Mouse (Mus musculus) left cerebral cortex, adult 11 months (tissue): ENCODE results near the gene Unc79.

Source experiments
- DNase-seq: peaks from one replicate; pipeline ENCODE4 v3.0.0; 2022; ENCODE audit warnings: low spot score

The Unc79 gene

DNA sequence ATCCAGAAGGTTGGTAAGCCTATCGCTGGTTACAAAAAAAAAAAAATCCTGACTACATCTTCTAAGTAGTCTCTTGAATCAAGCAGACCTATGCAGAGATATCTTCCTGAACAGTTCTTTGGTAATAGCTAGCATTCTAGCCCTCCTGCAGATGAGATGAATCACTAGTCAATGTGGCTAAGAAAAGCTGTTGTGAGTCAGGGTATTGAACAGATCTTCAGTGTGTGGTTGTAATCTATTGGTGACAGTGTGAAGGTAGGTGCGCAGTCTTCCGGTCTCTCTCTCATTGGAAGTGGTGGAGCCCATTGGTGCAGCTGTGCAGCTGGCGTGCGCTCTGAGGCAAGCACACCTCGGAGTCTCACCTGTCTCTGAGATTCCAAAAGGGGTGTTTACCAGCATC is 180.3 kb downstream of the Unc79 start:
- no peak for DNase-seq

DNA sequence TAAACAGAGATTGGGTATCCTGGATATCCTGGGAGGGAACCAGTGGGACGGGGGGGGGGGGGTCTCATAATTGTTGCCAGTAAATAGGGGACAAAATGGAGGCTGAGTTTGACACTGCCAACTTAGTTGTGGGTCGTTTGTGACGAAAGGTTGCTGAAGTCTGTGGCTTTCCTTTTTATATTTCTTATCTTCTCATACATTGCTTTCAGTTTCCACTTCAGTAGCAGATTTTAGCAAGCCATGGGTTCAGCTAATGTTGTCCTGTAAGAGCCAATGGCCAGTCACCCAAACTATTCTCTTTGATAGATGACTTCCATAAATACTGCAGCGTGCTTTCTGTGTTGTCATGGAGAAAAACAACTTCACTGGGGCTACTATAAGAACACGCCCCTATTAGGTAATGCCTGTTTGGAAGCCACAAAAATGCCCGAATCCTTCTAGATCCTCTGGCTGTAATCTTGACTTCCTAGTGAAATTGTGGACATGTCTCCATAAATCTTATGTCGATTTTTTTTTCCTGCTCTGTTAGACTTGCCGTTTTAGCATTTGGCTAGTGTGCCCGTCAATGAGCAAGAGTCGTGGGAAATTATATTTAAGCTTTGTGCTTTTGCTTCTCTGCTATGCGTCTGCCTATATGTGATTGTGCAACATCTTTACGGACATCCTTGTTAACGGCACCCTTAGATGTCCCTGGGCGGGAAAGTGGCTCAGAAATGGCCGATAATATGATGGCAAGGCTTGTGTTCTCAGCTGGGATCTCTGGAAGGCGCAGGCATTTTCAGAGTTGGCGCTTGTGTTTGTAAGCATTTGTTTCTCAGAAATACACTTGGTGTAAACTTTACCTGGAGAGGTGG is 181.0 kb downstream of the Unc79 start:
- DNase-seq = no peak

DNA sequence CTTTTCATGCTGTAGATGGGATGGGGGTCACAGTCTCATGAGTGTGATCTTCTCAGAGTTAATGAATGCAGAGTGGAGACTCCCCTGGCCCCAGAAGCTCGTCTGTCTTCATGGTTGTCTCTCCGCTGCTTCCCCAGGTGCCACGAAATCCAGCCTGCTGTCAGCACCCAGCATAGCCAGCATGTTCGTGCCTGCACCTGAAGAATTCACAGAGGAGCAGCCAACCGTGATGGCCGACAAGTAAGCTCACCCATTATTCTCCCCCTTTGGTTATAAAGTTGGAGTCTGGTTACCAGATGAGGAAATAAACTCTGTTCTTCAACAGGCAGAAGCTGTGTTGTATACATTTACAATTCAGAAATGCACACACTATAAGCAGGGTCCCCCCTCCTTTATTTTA is 182.8 kb downstream of the Unc79 start:
- DNase-seq = no peak

DNA sequence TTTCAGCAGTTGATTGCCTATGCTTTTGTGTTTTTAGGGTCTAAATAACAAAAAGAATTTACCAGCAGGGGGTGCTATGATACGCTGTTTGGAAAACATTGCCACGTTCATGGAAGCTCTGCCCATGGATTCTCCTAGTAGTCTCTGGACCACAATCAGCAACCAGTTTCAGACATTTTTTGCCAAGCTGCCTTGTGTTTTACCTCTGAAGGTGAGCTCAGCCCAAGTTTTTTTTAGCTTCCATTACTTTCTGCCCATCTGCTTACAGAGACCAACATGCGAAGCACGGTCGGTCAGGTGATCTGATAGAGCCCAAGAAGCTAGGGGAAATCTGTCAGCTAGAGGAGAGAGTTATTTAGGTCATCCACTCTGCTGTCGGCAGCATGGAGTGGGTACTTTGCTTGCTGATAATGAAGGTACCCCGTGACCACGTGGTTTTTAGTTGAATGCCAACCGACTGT is 193.9 kb downstream of the Unc79 start:
- DNase-seq = no peak

DNA sequence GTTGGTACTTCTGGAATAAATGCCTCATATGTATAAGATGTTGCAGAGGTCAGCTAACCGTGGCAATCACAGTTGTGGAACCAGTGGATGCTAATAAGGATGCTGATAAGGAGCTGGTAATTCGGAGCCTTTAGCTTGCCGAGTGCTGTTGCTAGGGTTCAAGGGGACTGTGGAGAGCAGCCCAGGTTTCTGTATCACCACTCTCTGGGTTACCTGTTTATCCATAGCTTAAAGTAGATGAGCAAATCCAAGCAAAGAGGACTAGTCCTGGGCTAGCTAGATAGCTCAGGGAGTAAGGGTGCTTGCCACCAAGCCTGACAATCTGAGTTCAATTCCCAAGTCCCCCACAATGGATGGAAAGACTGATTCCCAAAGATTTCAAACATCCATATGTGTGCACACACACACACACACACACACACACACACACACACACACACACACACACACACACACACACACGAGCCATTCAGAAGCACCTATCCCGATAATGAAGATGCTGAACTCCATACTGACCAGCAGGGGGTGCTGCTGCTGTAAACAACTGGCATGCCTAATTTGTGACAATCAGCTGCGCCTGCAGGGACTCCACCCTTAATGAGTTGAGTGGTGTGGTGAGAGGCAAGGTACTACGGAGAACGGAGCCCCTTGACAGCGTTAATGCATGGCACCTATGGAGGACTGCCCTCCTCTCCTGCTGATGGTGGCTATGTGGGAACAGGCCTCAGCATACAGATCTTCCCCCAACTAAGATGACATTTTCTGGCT is 195.3 kb downstream of the Unc79 start:
- DNase-seq = no peak

DNA sequence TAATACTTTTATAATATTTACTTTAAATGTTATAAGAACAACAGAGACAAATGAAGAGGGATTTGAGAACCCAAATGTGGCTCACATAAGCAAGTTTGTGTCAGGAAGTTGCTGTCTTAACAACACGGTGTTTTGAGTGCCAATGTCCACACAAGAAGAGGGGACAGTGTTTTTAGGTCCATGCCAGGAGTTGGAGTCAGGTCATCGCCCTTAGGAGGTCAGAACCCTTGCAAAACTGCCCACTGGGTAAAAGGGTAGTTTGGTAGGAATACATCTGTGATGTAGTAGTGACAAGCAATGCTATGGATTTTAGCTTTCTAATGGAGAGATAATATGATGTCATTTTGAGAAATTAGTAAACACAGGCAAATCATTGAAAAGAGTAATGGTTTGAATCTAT is 201.6 kb downstream of the Unc79 start:
- DNase-seq = no peak

DNA sequence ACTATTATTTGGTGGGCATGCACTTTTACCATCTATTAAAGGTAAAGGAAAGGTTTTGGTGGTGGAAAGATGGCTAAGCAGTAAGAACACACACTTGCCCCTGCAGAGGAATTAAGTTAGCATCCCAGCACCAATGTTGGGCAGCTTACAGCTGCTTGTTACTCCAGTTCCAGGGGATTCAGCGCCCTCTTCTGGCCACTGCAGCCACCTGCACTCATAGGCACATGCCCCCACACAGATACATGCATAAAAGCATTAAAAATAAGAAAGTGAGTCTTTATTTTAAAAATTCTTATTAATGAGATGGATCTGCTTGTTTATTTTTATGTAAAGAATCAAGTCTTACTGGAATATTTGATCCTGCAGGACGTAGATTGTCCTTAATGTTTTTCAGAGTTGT is 206.3 kb downstream of the Unc79 start:
- no peak for DNase-seq

DNA sequence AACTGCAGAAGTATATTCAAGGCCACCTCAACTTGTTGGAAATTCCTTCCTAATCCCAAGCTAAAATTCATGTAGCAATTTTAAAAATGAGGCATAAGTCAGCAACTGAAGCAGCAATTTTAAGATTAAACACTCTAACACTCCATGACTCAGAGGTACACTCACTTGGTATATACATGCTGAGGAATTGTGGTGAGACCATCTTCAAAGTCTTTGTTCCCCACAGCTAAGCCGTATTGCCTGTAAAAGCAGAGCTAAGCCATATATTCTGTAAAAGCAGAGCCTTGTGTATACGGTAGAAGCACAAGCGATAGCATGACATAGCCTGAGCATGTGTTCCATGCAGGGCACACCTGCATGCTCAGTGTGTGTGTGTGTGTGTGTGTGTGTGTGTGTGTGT is 206.7 kb downstream of the Unc79 start:
- DNase-seq = no peak

DNA sequence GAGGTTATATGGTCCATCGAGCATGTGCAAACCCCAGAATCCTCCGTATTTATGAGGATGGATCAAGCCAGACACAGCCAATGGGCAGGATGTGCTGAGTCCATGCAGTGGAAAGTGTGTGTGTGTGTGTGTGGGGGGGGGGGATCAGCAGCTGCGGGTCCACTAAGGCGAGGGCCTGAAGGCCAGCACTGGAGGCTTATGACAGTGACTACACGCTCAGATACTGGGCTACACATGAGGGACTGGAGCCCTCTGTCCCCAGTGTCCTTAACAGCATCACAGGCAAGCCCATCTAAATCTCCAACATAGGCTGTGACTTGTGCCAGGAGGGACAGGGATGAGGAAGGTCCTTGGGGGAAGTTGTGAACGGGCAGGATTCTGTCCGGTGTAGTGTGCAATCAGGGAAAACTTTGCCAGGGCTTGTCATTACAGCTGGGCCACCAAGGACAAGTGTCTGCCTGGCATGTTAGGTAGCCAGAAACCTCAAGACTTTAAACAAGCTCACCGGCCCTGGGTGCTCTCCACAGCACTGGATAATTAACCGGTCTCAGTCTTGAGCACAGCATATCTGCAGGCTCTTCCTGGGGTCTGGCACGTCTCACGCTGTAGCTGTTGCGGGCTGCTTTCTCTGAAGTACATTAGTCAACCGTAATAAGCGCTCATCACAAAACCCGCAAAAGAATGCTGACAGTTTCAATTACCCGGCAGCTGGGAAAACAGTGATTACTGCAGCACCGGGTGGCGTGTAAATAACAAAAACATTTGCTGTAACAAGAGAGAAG is 208.7 kb downstream of the Unc79 start:
- no peak for DNase-seq

DNA sequence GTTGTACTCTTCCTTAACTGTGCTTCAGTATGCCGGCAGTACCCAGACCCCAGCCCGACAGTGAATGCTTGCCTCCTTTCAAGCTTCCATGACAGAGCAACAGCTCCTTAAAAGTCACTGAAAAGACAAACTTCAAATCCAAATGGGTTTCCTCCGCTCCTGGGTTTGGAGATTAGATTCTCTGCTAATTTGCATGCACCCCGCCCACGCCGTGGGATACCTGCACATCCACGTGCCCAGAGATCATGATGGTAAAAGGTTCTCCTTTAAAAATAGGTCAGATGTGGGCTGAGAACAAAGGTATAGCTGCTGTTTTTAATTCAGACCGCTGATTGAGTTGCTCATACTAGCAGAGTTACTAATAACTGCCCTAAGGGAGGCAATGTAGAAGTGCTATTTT is 210.4 kb downstream of the Unc79 start:
- DNase-seq = peak; percentile 72

DNA sequence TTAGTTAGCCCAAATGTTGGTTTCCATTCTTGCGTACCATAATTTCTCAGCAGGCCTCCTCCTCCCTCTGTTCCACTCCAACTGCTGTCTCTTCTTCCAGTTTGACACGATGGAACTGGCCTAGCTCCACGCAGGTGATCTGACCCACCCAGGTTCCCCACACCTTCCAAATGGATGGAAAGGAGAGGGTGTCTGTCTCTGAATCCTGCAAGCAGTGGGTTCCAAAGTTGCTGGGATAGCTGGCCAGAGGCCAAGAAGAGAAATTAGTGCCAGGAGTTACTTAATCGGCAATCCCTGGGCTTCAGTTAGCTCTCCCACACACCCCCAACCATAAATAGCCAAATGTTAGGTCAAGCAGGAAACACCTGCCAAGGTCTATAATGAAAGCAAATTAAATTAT is 212.1 kb downstream of the Unc79 start:
- DNase-seq = no peak

DNA sequence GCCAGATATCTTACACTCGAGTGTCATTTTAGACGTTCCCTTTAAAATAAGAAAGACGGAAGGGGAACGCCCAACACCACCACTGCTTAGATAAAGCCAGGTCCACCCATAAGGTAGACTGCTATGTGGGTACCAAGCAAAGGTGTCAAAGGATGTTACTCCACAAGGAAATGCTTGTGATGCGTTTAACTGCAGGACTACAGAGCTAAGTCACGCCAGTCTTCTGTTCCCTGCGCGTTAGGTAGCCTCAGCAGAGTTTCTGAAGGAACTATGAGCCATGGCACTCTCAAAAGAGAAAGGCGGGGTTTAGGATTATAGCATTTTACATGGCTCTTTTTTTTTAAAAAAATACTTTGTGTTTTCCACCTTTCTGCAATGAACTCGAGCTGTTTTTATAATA is 214.9 kb downstream of the Unc79 start:
- no peak for DNase-seq

DNA sequence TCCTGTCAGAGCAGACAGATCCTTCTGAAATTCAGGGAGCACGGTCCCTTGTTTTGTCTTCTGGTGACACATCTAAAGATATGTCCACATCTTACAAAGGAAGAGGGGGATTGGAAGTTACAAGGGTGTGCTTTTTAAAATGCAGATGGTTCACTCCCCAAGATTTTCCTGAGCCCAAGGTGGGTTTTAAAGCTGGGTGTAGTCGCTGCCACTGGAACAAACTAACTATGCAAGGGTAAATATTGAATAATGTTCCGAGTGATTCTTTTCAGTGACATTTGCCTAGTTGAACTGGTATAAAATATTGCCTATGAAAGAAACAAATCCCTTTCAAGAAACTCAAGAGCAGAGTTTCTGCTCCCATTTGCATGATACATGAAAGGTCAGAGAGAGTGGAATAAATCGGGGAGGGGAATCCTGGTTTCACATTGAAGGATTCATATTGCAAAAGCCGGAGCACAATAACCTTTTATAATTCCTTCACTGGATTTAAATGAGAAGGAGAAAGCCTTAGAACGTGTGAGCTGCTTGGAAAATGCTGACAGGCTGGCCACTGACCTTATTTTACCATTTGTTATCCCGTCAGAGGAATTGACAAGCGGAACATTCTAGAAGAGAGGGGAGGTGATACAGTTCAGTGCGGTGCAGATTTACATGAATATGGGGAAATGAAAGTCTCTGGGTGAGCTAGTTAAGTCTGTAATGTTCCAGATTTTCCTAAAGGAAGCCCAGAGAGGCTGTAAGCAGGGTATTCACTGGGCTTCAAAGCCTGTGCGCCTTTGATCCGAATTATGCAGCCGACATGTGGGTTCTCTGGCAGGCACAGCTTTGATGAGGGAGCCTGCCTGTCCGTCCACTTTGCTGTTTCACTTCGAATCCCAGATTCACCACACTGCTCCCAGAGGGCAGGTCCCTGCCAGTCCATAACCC is 215.7 kb downstream of the Unc79 start:
- DNase-seq = no peak

DNA sequence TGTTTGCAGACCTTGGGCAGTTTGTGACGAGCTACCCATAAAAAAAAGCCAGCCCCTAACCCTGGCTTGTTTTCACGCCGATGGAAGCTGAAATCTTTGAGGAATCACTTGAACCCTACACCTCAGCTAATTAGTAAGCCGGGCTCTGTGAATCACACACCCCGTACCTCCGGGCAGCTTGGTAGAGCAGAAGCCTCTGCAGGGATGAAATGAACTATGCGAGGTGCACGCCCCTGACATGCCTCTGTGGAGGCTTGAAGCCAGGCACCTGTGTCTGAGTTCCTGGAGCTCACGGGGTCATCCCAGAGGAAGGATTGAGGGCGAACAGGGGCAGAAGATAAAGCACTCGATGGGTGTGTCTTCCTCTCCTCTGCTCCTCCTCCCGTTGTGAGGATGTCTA is 220.2 kb downstream of the Unc79 start:
- no peak for DNase-seq

DNA sequence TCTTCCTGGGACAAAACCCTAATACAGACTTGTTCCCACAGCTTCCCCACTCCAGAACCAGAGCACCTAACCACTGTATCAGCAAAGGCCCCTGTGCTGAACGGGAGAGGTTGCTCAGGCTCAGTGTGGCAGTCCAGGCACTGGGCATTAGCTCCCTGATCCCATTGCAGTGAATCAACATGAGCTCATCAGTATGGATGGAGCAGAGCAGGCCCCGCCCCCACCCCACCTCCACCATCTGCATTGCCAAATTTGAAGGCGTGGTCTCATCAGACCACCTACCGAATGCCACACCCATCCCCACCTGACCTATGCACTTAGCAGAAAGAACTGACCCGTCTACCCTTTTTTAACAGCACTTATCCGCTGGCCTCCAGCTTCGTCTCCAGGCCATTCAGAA is 234.4 kb downstream of the Unc79 start:
- DNase-seq = no peak

DNA sequence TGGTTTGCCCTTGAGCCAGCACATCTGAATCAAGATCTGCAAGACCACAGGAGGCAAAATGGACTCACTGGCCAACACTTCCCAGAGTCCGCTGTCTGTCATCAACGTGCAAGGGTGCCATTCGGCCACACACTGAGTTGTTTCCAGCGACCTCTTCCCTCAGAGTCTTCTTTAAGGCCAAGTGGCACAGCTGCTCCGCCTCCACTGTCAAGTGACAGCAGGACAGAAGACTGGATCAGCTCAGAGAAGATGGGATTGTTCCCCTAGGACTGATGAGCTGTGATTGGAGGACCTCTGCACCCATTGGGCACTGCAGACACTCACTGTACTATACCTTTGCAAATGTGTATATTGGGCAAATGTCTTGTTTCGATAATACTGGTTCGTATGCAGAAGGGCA is 238.4 kb downstream of the Unc79 start:
- no peak for DNase-seq

DNA sequence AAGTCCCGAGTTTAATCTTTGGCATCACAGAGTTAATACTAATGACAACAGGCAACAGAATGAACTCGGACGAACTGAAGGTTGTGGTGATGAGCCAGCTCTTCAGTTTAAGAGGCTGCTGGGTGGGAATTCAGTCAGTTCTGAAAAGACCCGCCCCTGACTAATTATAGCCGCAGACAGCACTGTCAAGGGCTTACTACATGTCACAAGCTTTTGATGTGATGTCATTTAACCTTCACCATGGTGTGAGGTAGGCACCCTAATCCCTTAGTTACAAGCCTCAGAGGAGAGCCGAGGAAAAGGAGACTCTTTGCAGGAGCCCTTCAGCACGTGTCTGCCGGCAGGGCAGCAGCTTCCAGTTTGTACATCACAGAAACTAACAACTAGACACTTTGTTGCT is 239.6 kb downstream of the Unc79 start:
- DNase-seq = no peak

DNA sequence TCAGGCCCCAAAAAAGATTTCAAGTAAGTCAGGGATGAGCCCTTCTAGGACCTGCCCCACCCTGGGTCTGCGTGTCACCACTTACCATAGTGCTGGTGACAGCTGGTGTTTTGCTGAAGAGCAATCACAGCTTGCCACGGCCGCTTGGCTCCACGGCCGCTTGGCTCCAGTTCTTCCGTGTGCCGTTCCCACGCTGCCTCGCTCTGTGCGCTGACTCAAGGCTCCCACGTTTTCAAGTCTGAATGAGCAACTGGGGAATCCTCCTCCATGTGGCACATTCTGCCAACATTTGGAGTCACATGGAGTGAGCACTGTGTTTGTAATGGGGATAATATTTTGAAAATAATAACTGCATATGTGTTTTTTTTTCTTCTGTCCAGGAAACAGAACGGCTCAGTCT is 241.1 kb downstream of the Unc79 start:
- peak; percentile 42 for DNase-seq

DNA sequence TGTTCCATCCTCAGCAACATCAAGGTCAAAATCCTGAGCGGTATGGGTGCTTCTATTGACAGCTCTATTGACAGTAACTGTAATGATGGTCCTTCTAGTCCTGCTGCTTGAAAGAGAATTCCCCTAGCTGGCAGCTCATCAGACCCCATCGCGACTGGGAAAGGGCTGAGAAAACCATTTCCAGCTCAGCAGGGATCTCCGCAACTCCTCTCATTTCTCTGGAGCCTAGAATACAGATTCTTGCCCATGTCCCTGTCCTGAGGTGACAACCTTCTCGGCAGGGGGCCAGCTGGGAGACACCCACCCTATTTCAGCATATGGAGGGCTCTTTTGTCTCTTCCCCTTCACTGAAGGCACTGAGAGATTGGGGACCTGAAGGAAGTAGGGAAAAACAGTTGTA is 244.3 kb downstream of the Unc79 start:
- DNase-seq = no peak

DNA sequence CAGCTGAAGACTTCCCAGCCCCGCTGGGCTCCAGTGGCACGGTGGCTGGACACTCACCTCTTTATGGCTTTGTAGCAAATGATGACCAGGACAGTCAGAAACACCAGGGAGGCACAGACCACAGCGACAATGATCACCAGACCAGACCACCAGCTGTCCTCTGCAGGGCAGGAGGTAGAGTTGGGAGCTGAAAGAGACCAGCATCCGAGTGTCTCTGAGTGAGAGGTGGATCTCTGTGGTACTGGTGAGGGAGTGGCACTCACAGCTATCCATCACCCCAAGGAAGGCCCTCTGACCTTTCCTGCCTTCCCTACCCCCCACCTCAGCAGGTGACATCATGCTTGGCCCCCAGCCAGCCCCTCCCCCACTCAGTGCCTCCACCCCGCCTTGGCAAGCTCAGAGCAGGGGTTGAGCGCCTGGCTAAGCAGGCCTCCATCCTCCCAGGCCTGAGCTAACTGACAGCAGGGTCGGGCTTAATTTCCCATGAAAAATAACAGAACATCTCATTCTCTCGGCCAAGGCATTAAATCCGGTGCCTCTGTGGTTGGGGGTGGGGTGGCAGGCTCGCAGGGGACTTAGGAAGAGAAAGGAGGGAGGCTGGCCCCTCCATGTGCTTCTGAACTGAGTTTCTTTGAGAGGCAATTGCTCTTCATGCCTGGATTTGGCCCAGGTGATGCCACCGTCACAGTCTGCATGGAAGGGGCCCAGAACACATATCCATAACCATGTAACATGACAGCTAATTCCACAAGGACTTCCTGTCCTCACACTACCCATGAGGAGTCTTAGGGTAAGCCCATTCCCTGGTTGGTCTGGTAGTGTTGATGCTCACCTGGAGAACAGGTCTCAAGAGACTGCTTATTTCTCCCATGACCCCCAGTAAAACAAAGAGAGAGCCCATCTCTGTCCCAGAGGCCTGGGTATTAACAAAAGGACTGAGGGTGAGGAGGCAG is 254.2 kb downstream of the Unc79 start:
- no peak for DNase-seq
